Mouse (Mus musculus) olfactory bulb, adult 2 months (tissue): ENCODE measurements around the gene Dip2c. TPM values are rescaled to one million over a fixed set of nuclear protein-coding genes. Genes with fewer than 3 reads are reported as not detected.

Experiments
- H3K27ac ChIP-seq: fragments of 200-500 bp; 2 replicates; pipeline ENCODE4 v1.5.1; 2012; ENCODE audit warnings: low read depth, low read length; ENCODE audit not compliant: insufficient read depth
- H3K4me1 ChIP-seq: fragments of 200-500 bp; 2 replicates; pipeline ENCODE4 v1.6.1; 2012; ENCODE audit warnings: low read length; ENCODE audit not compliant: control insufficient read depth, insufficient read depth
- H3K4me3 ChIP-seq: fragments of 200-500 bp; 2 replicates; pipeline ENCODE4 v1.5.1; 2012; ENCODE audit warnings: mild to moderate bottlenecking, low read depth, low read length, moderate library complexity; ENCODE audit not compliant: insufficient read depth
- CTCF ChIP-seq: fragments of 200-500 bp; IDR thresholded peaks from 2 replicates; pipeline ENCODE4 v1.5.1; 2012; ENCODE audit warnings: low read depth, mild to moderate bottlenecking, low read length, moderate library complexity; ENCODE audit not compliant: insufficient read depth
- POLR2A ChIP-seq: fragments of 200-500 bp; IDR thresholded peaks from 2 replicates; pipeline ENCODE4 v1.6.1; 2012; ENCODE audit warnings: mild to moderate bottlenecking, low read depth, low read length, moderate library complexity; ENCODE audit not compliant: insufficient read depth
- WGBS: fragments of 180-500 bp; shearing (Covaris S2); methylation state at CpG from one replicate; pipeline ENCODE4 v1.1.7; 2018; 5-methylcytosine and 5-hydroxymethylcytosine counted together
- polyA plus RNA-seq: library from polyadenylated mRNA; stranded (reverse); fragments of >200 nt; gene quantifications from 2 replicates; pipeline ENCODE4 v1.2.4, GENCODE M21; 2012; ENCODE audit warnings: low replicate concordance; ENCODE audit not compliant: missing spikeins, insufficient read depth, insufficient read length

The Dip2c gene
- polyA plus RNA-seq, 1 experiment: 117 TPM

- no peak overlapping the region for H3K4me3 ChIP-seq
- TF ChIP-seq POLR2A: no peak
- TF ChIP-seq CTCF: no peak
- peaks cover 4% of the 10 kb centered on the region; the same call in 1 of the 2 replicates for H3K4me1 ChIP-seq
- no peak overlapping the region for H3K27ac ChIP-seq
- WGBS: 72% methylated on average over 3 of the region's 3 CpGs
Observed at GRCm38 (mm10) chr13:9450276-9450675, 173.9 kb downstream of the Dip2c start.

GRCm38 (mm10) chr13:9451952-9452351, 175.6 kb downstream of the Dip2c start:
- TF ChIP-seq CTCF (no peak), POLR2A (no peak)
- Histone ChIP-seq H3K27ac (no peak overlapping the region), H3K4me1 (peaks cover 6% of the 10 kb centered on the region), H3K4me3 (no peak overlapping the region)
- WGBS: 70% methylated on average over 3 of the region's 3 CpGs

- H3K4me1 ChIP-seq: peaks cover 6% of the 10 kb centered on the region
- no peak for TF ChIP-seq POLR2A
- TF ChIP-seq CTCF: no peak
- H3K4me3 ChIP-seq: no peak overlapping the region
- H3K27ac ChIP-seq: no peak overlapping the region
- 81% methylated on average over 4 of the region's 4 CpGs for WGBS
Observed at GRCm38 (mm10) chr13:9454426-9455177, 178.3 kb downstream of the Dip2c start.

GRCm38 (mm10) chr13:9455979-9456378, 179.7 kb downstream of the Dip2c start:
- Histone ChIP-seq H3K4me1 (peaks cover 6% of the 10 kb centered on the region), H3K27ac (no peak overlapping the region), H3K4me3 (no peak overlapping the region)
- TF ChIP-seq POLR2A: no peak
- no peak for TF ChIP-seq CTCF
- 44% methylated on average over 1 of the region's 1 CpGs for whole genome bisulfite sequencing

GRCm38 (mm10) chr13:9457420-9458308, 181.3 kb downstream of the Dip2c start:
- peaks cover 6% of the 10 kb centered on the region for H3K4me1 ChIP-seq

GRCm38 (mm10) chr13:9464457-9464856, 188.1 kb downstream of the Dip2c start:
- 0 out of 2 replicates have a peak, but pooled peaks cover 2% of the 10 kb centered on the region for H3K4me1 ChIP-seq
- H3K27ac ChIP-seq: no peak overlapping the region
- 74% methylated on average over 3 of the region's 3 CpGs for WGBS
- no peak overlapping the region for H3K4me3 ChIP-seq
- TF ChIP-seq CTCF: no peak
- no peak for TF ChIP-seq POLR2A

More at GRCm38 (mm10) chr13:9457420-9458308, 181.3 kb downstream of the Dip2c start:
- H3K4me3 ChIP-seq: no peak overlapping the region
- 88% methylated on average over 8 of the region's 8 CpGs for WGBS
- H3K27ac ChIP-seq: no peak overlapping the region
- TF ChIP-seq POLR2A (no peak), CTCF (no peak)

- Histone ChIP-seq H3K27ac (no peak overlapping the region), H3K4me1 (no peaks in the 10 kb centered on the region), H3K4me3 (no peak overlapping the region)
- WGBS: 63% methylated on average over 1 of the region's 1 CpGs
- no peak for TF ChIP-seq POLR2A
- no peak for TF ChIP-seq CTCF
Observed at GRCm38 (mm10) chr13:9467216-9467615, 190.9 kb downstream of the Dip2c start.

- no peak overlapping the region for H3K4me3 ChIP-seq
- no peak overlapping the region for H3K27ac ChIP-seq
- H3K4me1 ChIP-seq: no peaks in the 10 kb centered on the region
- WGBS: 58% methylated on average over 1 of the region's 1 CpGs
- TF ChIP-seq CTCF (no peak), POLR2A (no peak)
Observed at GRCm38 (mm10) chr13:9473383-9473782, 197.1 kb downstream of the Dip2c start.

GRCm38 (mm10) chr13:9481722-9482121, 205.4 kb downstream of the Dip2c start:
- TF ChIP-seq CTCF: no peak
- no peak overlapping the region for H3K27ac ChIP-seq
- no peak overlapping the region for H3K4me3 ChIP-seq
- WGBS: 38% methylated on average over 1 of the region's 1 CpGs
- no peaks in the 10 kb centered on the region for H3K4me1 ChIP-seq
